ENCODE assay signal across 23 mouse cellular contexts in genomic region chr3:87530234-87530633, GRCm38 (mm10). TPM values are rescaled to one million over a fixed set of nuclear protein-coding genes. Genes with fewer than 3 reads are reported as not detected.
A peak's percentile ranks its signal among the peaks of the same experiment; 100 is the strongest.
DNase-seq lines count a peak whose midpoint lies in the region; ATAC-seq and TF ChIP-seq lines count a peak whose summit lies in the region.
"Had no signal": no experiment of that assay in that cellular context is flagged by ENCODE, and none has a peak within 500 bp of the region (broad histone marks: within the 10 kb centered on the region; RNA-seq: fewer than 3 reads in every experiment).

No protein-coding gene starts in this region.

- WGBS in limb, embryonic 14.5 days, result 75% methylated on average over 3 of the region's 3 CpGs
- WGBS in limb, embryonic 10.5 days, result 81% methylated on average over 3 of the region's 3 CpGs
- WGBS in embryonic facial prominence, embryonic 15.5 days, result 60% methylated on average over 3 of the region's 3 CpGs
- 77% methylated on average over 3 of the region's 3 CpGs for WGBS in limb, embryonic 15.5 days
- WGBS in forebrain, embryonic 11.5 days, result 92% methylated on average over 3 of the region's 3 CpGs

- peak; percentile 52 for DNase-seq in limb, embryonic 14.5 days (ENCODE audit: low spot score)
- DNase-seq in limb, embryonic 10.5 days (ENCODE audit: low spot score), result no peak
- no peak for DNase-seq in forebrain, embryonic 11.5 days (ENCODE audit: low spot score)
- no peak for DNase-seq in kidney, postnatal 36 days
- no peak for DNase-seq in frontal cortex, adult 2 months (ENCODE audit: extremely low spot score in 1 of 2, low spot score in 1 of 2)
- DNase-seq: adrenal gland, adult 2 months; adrenal gland, postnatal 10 days; adrenal gland, postnatal 25 days; cerebellum, adult 11 months; cerebellum, adult 18-20 months; cerebellum, adult 8-10 months; cerebellum, adult 9-11 months; cerebellum, postnatal 14 days; cerebellum, postnatal 36 days; embryo, embryonic 11 days; forebrain, postnatal 0 days had no signal

- H3K4me2 ChIP-seq in limb, embryonic 14.5 days (replicated peaks; ENCODE audit: low read depth, low read length, severe bottlenecking), result no peak overlapping the region
- no peak overlapping the region for H3K4me2 ChIP-seq in embryonic facial prominence, embryonic 15.5 days (replicated peaks)
- H3K4me2 ChIP-seq in limb, embryonic 15.5 days, result no peak overlapping the region
- no peak overlapping the region for H3K4me2 ChIP-seq in forebrain, embryonic 11.5 days (ENCODE audit: low read depth, low read length, severe bottlenecking)
- H3K4me2 ChIP-seq: embryonic facial prominence, embryonic 12.5 days; forebrain, embryonic 13.5 days; forebrain, embryonic 15.5 days had no signal

- TF ChIP-seq POLR2A in limb, embryonic 14.5 days (IDR thresholded peaks at IDR 0.05; ENCODE audit: borderline replicate concordance, extremely low read depth, insufficient read depth, insufficient read length), result no peak

- 0 out of 2 replicates have a peak, but pooled peaks cover 4% of the 10 kb centered on the region for H3K4me1 ChIP-seq in limb, embryonic 14.5 days (ENCODE audit: control insufficient read depth, insufficient read depth, low read length)
- H3K4me1 ChIP-seq in limb, embryonic 10.5 days, result peaks cover 9% of the 10 kb centered on the region
- peaks cover 19% of the 10 kb centered on the region for H3K4me1 ChIP-seq in embryonic facial prominence, embryonic 15.5 days
- peaks cover 14% of the 10 kb centered on the region for H3K4me1 ChIP-seq in limb, embryonic 15.5 days
- H3K4me1 ChIP-seq in forebrain, embryonic 11.5 days (replicated peaks; ENCODE audit: control insufficient read depth, insufficient read depth, low read length), result 0 out of 2 replicates have a peak, but pooled peaks cover 4% of the 10 kb centered on the region

- peaks cover 75% of the 10 kb centered on the region for H3K36me3 ChIP-seq in limb, embryonic 14.5 days (ENCODE audit: control insufficient read depth, insufficient read depth, low read length)
- H3K36me3 ChIP-seq in limb, embryonic 10.5 days, result peaks cover 82% of the 10 kb centered on the region
- peaks cover 73% of the 10 kb centered on the region for H3K36me3 ChIP-seq in embryonic facial prominence, embryonic 15.5 days
- peaks cover 71% of the 10 kb centered on the region for H3K36me3 ChIP-seq in limb, embryonic 15.5 days
- H3K36me3 ChIP-seq in forebrain, embryonic 11.5 days (ENCODE audit: control insufficient read depth, insufficient read depth, low read length), result peaks cover 10% of the 10 kb centered on the region

- H3K4me3 ChIP-seq in limb, embryonic 14.5 days (replicated peaks; ENCODE audit: low read length), result no peak overlapping the region
- no peak overlapping the region for H3K4me3 ChIP-seq in limb, embryonic 10.5 days
- H3K4me3 ChIP-seq in embryonic facial prominence, embryonic 15.5 days (replicated peaks), result no peak overlapping the region
- no peak overlapping the region for H3K4me3 ChIP-seq in limb, embryonic 15.5 days
- H3K4me3 ChIP-seq in forebrain, embryonic 11.5 days (ENCODE audit: low read depth, low read length), result no peak overlapping the region
- H3K4me3 ChIP-seq: embryonic facial prominence, embryonic 12.5 days; erythroblast, embryonic 14.5 days; forebrain, embryonic 10.5 days; forebrain, embryonic 13.5 days; forebrain, embryonic 15.5 days had no signal

- no peak overlapping the region for H3K27ac ChIP-seq in limb, embryonic 14.5 days (replicated peaks; ENCODE audit: low read depth, low read length)
- no peak overlapping the region for H3K27ac ChIP-seq in limb, embryonic 10.5 days
- H3K27ac ChIP-seq in embryonic facial prominence, embryonic 15.5 days (replicated peaks), result peak overlapping the region; percentile 60
- H3K27ac ChIP-seq in limb, embryonic 15.5 days, result peak overlapping the region; percentile 8
- no peak overlapping the region for H3K27ac ChIP-seq in forebrain, embryonic 11.5 days (ENCODE audit: low read depth, low read length)
- H3K27ac ChIP-seq: embryonic facial prominence, embryonic 12.5 days; forebrain, embryonic 10.5 days; forebrain, embryonic 13.5 days; forebrain, embryonic 15.5 days had no signal

- no peak overlapping the region for H3K9ac ChIP-seq in limb, embryonic 14.5 days (ENCODE audit: low read depth, low read length, severe bottlenecking)
- no peak overlapping the region for H3K9ac ChIP-seq in embryonic facial prominence, embryonic 15.5 days
- H3K9ac ChIP-seq in limb, embryonic 15.5 days, result no peak overlapping the region
- no peak overlapping the region for H3K9ac ChIP-seq in forebrain, embryonic 11.5 days (ENCODE audit: low read length)
- H3K9ac ChIP-seq: embryonic facial prominence, embryonic 12.5 days; forebrain, embryonic 13.5 days; forebrain, embryonic 15.5 days; forebrain, postnatal 0 days had no signal

- H3K27me3 ChIP-seq in limb, embryonic 14.5 days (ENCODE audit: control insufficient read depth, insufficient read depth, low read length), result no peaks in the 10 kb centered on the region
- H3K27me3 ChIP-seq in limb, embryonic 10.5 days (ENCODE audit: low read depth, poor library complexity, severe bottlenecking), result no peaks in the 10 kb centered on the region
- H3K27me3 ChIP-seq in embryonic facial prominence, embryonic 15.5 days, result no peaks in the 10 kb centered on the region
- H3K27me3 ChIP-seq in limb, embryonic 15.5 days, result no peaks in the 10 kb centered on the region
- no peaks in the 10 kb centered on the region for H3K27me3 ChIP-seq in forebrain, embryonic 11.5 days (ENCODE audit: control insufficient read depth, insufficient read depth, low read length)
- H3K27me3 ChIP-seq: embryonic facial prominence, embryonic 12.5 days; forebrain, embryonic 13.5 days; forebrain, embryonic 15.5 days had no signal

- H3K9me3 ChIP-seq in limb, embryonic 14.5 days (ENCODE audit: control insufficient read depth, low read length), result no peaks in the 10 kb centered on the region
- H3K9me3 ChIP-seq in limb, embryonic 10.5 days (replicated peaks), result no peaks in the 10 kb centered on the region
- H3K9me3 ChIP-seq in embryonic facial prominence, embryonic 15.5 days (replicated peaks), result no peaks in the 10 kb centered on the region
- H3K9me3 ChIP-seq in limb, embryonic 15.5 days, result no peaks in the 10 kb centered on the region
- H3K9me3 ChIP-seq in forebrain, embryonic 11.5 days (ENCODE audit: control insufficient read depth, low read length), result no peaks in the 10 kb centered on the region
- H3K9me3 ChIP-seq: embryonic facial prominence, embryonic 12.5 days; forebrain, embryonic 10.5 days; forebrain, embryonic 13.5 days; forebrain, embryonic 15.5 days had no signal

- no peak for ATAC-seq in limb, embryonic 14.5 days (ENCODE audit: low FRiP score, low read depth)
- ATAC-seq in embryonic facial prominence, embryonic 15.5 days (ENCODE audit: insufficient number of reproducible peaks, low FRiP score, low TSS enrichment, low read depth), result no peak
- no peak for ATAC-seq in limb, embryonic 15.5 days (ENCODE audit: insufficient number of reproducible peaks, low FRiP score, low TSS enrichment, low read depth)
- no peak for ATAC-seq in forebrain, embryonic 11.5 days (replicated peaks; ENCODE audit: low FRiP score)
- ATAC-seq: forebrain, embryonic 13.5 days; forebrain, embryonic 15.5 days; forebrain, postnatal 0 days had no signal

RNA-seq across cellular contexts. Expression of gene Etv3, which starts 5.0 kb away (rescaled TPM):
- 18.7 and 20.0 TPM in 2 replicates for polyA plus RNA-seq in limb, embryonic 14.5 days (2012; rRNA removed)
- 17.1 and 17.2 TPM in 2 replicates for polyA plus RNA-seq in limb, embryonic 14.5 days (2014; fragmentation: Nextera tagmentation; extraction: Ambion mirVana)
- 12.1 and 13.9 TPM in 2 replicates for polyA plus RNA-seq in limb, embryonic 10.5 days (2016; fragmentation: Nextera tagmentation; extraction: Ambion mirVana)
- 23.2 and 23.8 TPM in 2 replicates for polyA plus RNA-seq in embryonic facial prominence, embryonic 15.5 days (2015; fragmentation: Nextera tagmentation; extraction: Ambion mirVana)
- 22.7 and 27.7 TPM in 2 replicates for polyA plus RNA-seq in limb, embryonic 15.5 days (2015; fragmentation: Nextera tagmentation; extraction: Ambion mirVana)
- 9.1 and 10.6 TPM in 2 replicates for polyA plus RNA-seq in forebrain, embryonic 11.5 days (2014; fragmentation: Nextera tagmentation; extraction: Ambion mirVana)
- 15.0 and 15.7 TPM in 2 replicates for polyA plus RNA-seq in frontal cortex, adult 2 months (2012; rRNA removed)

Comparison
In these comparisons a context has a peak if more than half of its experiments do, and no peak if none do; other contexts are left out.
1. H3K27ac ChIP-seq: peak in embryonic facial prominence, embryonic 15.5 days (single experiment) and limb, embryonic 15.5 days (single experiment); none in limb, embryonic 14.5 days (single experiment), limb, embryonic 10.5 days (single experiment) and forebrain, embryonic 11.5 days (single experiment).